Mouse (Mus musculus) embryo, embryonic 9.5 days (tissue): ENCODE measurements around the gene Ssbp2.

Experiments
- DNase-seq: peaks from one replicate; pipeline ENCODE4 v3.0.0-alpha.2; 2017; ENCODE audit errors: extremely low spot score

Gene Ssbp2

GRCm38 (mm10) chr13:91461711-91462351 is 1.7 kb downstream of the Ssbp2 start:
- DNase-seq: peak; percentile 56

GRCm38 (mm10) chr13:91462395-91462794 is 2.3 kb downstream of the Ssbp2 start:
- DNase-seq: no peak

- peak; percentile 16 for DNase-seq
Measured at GRCm38 (mm10) chr13:91462893-91463481, 2.9 kb downstream of the Ssbp2 start.

DNA sequence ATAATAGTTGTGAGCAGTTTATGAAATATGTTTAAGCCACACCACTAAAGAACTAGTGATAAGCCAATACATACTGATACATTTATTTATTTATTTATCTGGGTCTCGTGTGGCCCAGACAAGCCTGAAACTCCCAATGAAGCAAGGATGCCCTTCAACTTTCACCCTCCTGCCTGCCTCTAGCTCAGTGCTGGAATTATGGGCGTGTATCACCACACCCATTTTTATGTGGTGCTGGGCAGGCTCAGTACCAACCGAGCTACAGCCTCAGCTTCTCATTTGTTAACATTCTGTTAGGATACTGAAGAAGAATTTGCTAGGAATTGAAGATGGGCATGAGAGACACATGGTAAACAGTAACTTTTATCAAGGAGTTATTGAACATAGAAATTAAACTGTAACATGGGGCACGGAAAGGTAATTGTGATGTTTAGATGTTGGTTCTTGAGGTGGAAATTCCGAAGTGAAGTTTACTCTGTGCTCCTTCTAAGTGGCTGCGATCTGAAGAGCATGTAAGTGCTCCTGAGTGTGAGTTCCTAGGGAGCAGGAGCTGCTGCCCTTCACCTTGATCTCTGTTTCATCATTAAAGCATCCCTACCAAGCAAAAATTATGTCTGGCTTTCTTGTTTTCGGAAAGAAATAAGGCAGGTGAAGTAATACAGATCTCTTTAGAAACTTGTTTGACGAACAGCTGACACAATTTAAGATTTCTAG is 5.1 kb downstream of the Ssbp2 start:
- DNase-seq: no peak

- DNase-seq: no peak
Measured at GRCm38 (mm10) chr13:91471566-91471965, 11.5 kb downstream of the Ssbp2 start.

GRCm38 (mm10) chr13:91471980-91472379 is 11.9 kb downstream of the Ssbp2 start:
- no peak for DNase-seq

DNA sequence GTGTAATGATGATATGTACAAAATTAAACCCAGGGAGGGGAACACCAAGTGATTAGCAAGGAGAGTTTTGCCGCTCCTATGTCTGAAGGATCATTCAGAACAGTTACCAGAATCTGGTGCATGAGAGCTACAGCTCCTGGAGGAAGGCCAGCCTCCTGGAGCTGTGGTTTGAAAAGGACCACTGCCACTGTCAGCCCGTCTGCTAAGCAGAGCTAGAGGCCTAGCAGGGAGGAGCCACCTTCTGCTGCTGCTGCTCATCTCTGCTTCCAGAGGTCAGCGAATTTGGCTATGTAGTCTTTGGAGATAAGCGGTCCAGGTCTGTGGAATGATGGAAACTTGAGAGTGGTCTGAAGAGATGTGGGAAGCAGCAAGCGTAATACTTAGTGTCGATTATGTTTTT is 13.4 kb downstream of the Ssbp2 start:
- DNase-seq: no peak

DNA sequence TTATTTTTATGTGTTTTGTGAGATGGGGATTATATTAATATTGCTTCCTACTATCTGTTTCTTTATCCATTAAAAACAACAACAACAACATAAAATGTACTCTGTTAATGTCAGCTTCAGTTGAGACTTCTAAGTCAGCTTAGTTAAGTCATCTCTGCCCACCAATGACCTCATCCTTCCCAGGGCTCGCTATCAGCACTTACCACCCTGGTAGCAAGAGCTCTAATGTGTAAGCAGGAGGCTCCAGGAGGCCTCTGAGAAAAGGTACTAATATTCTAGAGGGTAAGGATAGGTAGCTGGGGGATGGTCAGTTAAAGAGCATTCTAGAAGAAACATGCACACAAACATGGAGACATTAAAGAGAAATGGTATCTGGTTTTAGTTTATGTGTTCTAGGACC is 13.9 kb downstream of the Ssbp2 start:
- no peak for DNase-seq

DNA sequence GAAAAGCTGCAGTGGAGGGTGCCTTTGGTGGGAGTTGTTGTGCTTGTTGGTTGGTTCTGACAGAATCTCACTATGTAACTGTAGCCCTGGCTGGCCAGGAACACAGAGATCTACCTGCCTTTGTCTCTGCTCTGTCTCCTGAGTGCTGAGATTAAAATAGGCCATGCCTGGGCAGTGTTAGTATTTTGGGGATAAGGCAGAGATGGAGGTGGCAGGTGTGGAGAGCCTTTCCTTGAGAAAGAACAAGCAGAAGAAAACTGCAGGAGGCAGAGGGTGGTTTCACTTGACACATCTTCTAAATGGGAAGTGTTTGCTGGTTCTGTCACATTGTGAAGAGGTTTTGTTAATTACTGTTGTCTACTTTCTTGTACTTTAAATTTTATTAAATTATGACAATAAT is 15.8 kb downstream of the Ssbp2 start:
- no peak for DNase-seq

DNA sequence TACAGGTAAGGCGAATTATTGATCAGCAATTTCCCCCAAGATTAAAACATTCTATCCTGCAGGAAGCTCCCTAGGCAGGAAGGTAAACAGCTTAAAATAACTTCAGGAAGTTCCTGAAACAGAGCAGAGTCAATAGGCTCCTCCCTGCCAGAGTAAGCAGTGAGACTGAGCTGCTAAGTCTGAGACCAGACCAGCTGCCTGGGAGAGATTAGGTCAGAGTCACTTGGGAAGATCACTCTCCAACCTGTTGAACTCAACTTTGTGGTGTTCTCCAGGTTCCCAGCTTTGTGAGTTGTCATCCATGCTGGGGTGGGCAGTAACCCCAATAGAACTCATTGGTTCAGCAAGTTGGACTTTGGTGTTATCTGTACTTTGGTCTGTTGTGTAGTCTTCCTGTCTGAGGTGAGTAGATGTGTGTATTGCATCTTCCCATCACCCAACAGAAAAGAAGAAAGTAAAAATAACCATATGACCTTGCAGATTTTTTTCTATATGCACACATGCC is 16.6 kb downstream of the Ssbp2 start:
- DNase-seq: no peak

- DNase-seq: no peak
Measured at GRCm38 (mm10) chr13:91478011-91478410, 17.9 kb downstream of the Ssbp2 start.

DNA sequence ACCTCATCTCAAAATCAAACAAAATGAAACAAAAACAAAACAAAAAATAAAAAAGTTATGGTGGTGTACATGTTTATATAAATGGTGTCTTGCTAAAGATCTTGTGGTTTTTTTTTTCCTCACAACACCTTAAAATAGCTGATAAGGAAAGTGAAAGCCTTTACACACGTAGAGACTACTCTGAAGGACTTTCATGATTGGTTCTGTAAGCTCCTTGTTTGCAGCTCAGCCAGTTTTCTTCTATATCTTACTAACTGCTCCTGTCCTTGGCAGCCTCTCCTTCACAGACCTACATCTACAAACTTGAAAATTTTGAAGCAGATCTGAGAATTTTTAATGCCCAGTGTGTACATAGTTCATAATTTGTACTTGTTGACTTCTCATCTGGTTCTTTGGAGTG is 24.2 kb downstream of the Ssbp2 start:
- no peak for DNase-seq

DNA sequence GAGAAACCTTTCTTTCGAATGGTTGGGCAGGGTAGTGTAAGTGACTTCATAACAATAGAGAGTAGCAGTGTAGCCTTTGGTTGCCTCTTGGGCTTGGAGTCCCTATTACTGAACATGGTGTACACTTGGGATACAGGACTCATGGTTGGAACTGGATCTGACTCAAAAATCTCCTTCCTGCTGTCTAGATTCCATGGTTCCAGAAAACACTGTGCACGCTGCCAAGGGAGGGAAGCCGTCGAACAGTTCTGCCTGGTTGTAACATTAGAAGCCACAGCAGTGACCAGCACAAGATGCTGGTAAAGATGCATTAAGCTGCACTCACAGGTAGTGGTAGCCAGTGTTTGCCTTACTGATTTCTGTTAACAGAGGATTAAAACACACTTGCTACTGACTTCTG is 32.0 kb downstream of the Ssbp2 start:
- no peak for DNase-seq

- DNase-seq: no peak
Measured at GRCm38 (mm10) chr13:91497055-91497454, 37.0 kb downstream of the Ssbp2 start.

DNA sequence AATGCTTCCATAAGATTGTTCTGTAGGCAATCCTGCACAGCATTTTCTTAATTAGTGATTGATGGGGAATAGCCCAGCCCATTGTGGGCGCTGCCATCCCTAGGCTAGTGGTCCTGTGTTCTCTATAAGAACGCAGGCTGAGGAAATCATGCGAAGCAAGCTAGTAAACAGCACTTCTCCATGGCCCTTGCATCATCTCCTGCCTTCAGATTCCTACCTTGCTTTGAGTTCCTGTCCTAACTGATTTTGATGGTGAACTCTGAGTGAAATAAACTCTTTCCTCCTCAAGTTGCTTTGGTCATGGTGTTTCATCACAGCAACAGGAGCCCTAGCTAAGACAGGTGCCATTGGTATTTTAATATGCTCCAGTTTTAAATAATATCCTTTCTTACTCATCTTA is 41.7 kb downstream of the Ssbp2 start:
- no peak for DNase-seq

DNA sequence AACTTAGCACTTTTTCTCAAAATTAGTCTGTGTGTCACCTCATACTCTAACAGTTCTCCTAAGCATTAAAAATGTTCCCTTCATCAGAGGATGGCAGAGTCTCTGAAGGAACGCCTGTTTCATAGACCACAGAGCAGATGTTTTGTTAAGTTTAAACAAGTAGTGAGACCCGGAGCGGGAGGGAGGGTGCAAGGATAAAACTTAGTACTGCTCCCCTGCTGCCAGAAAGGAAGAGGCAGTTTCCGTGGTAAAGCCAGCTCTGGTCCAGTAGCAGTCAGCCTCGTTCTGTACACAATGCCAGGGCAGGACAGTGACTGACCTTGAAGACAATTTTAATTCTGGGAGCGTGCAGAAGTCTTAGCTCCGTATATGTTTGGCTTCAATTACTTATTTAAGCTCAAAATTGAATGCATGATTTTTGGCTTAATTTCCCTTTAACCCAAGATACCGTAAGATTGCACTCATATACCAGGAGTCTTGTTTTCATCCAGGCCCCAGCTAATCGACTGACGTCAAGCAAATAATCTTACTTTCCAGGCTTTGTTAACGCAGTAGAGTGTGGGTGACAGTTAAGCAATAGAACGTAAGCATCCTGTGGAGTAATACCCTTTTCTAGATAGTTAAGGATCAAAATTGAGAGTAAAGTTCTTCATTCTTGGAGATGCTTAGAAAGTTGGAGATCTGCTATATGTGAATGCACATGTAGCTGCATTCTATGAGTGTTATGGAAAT is 42.7 kb downstream of the Ssbp2 start:
- no peak for DNase-seq

DNA sequence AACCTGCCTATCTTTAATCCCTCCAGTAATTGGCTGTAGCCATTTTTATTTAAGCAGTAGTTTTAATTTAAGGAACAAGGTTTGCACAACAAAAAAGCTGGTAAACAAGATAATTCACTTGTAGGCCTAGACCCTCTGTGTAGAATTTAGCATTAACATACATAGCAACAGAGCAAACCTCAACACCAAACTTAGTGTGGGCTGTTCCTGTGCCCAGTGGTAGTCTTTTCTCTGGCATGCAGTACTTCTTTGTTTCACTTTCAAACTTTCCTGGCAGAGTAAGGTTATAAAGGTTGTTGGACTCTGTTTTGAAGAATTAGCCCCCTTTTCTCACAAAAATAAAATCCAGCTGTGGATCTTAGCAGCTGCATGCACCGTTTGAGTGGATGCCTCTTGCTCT is 48.9 kb downstream of the Ssbp2 start:
- DNase-seq: no peak

DNA sequence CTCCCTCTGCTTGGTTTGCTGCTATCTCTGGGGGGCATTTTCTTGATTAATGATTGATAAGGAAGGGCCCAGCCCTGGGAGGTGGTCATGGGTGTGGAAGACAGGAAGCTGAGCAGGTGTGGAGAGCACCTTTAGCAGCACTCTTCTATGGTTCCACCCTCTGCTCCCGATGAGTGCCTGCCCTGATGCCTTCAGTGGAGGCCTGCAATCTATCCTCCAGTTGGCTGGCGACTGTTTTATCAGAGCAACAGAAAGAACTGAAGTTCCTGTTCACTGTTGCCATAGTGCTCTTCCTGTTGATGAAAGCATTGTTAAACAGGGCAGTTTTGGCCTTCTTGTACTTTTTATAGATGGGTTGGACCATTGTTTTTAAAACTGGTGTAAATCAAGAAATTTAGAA is 49.4 kb downstream of the Ssbp2 start:
- DNase-seq: no peak

GRCm38 (mm10) chr13:91514979-91515378 is 54.9 kb downstream of the Ssbp2 start:
- DNase-seq: no peak

DNA sequence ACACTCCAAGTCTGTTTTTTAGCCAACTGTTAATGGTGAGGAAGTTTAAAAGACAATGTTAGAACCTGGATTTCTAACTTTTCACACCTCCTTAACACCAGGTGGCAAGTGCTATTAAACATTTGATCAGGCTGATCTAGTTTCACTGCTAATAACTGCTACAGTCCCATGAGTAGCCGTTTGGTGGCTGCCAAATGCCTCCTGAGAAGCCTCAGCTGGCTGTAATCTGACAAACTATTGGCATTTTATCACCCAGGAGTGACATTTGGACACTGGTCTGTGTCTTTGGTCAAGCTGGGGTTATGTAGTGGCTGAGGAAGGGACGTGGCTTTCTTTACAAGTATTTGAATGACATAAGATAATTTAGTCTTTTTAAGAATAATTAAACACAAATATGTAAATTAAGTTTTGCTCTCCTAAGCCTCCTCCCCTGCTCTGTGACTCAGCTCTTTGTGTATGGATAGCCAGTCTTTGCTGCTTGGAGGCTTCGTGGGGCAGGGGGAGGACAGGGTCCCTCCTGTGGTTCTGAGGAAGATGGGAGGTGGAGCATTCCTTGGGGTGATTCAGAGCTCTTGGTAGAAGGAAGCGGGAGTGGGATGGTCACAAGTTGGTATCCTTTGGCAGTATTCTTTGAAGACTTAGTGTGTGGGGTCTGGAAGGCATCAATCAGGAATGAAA is 60.1 kb downstream of the Ssbp2 start:
- DNase-seq: no peak

DNA sequence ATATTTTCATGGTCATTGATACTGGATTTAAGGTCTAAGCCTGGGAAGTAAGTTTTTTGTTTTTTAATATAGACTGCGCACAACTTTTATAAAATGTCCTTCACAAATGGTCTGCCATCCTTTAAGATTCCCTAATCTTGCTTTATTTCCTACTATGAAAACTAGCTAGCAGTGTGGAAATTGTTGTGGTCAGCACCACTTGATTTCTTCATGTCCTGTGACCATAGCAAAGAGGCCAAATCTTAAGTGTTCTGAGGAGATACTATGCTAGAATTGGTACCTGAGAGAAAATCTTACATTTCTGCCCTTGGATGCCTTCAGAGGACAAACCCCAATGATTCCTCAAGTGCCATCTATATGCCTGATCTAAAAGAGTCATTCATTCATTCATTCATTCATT is 60.9 kb downstream of the Ssbp2 start:
- no peak for DNase-seq

- no peak for DNase-seq
Measured at GRCm38 (mm10) chr13:91526058-91526457, 66.0 kb downstream of the Ssbp2 start.
